Mouse (Mus musculus) c-Kit-positive CD71-positive TER-119-positive erythroid progenitor cells, embryonic 14.5 days (primary cell): Measurements from ENCODE around the gene 1600002K03Rik.
"Not testable (repeated sequence)": the region's sequence is repeated elsewhere in the genome, so short reads cannot be mapped to it uniquely, and the experiment has no call there.

ENCODE experiments used
- DNase-seq: peaks from one replicate; pipeline ENCODE4 v3.0.0-alpha.2; 2013; ENCODE audit warnings: low spot score

The 1600002K03Rik gene

GRCm38 (mm10) chr10:80187739-80188138 lies 15.0 kb downstream of the 1600002K03Rik start:
- DNase-seq = no peak

DNA sequence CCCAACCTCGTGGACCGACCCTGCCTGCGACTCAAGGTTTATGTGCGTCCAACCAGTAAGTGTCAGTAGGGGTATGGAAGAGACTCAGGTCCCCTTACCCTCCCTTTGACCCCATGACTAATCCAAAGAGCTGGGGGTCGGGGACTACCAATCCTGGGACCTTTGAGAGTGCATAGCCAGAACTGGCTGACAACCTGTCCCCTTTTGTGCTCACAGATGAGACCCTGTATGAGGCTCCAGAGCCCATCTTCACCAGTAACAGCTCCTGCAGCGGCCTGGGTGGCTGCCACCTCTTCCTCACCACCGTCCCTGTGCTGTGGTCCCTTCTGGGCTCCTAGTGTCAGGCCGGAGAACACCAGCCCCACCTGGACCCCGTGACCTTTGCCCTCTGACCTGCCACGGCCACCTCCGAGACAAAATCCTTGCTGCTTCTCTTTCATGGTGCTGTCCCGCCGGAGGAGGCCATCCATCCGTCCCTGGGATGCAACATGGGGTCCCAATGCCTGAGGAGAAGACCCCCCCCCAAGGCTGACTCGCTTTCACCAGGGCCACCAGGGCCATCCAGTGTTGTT lies 15.8 kb downstream of the 1600002K03Rik start:
- DNase-seq = no peak

- no peak for DNase-seq
Observed at GRCm38 (mm10) chr10:80189999-80190398, 17.3 kb downstream of the 1600002K03Rik start.

DNA sequence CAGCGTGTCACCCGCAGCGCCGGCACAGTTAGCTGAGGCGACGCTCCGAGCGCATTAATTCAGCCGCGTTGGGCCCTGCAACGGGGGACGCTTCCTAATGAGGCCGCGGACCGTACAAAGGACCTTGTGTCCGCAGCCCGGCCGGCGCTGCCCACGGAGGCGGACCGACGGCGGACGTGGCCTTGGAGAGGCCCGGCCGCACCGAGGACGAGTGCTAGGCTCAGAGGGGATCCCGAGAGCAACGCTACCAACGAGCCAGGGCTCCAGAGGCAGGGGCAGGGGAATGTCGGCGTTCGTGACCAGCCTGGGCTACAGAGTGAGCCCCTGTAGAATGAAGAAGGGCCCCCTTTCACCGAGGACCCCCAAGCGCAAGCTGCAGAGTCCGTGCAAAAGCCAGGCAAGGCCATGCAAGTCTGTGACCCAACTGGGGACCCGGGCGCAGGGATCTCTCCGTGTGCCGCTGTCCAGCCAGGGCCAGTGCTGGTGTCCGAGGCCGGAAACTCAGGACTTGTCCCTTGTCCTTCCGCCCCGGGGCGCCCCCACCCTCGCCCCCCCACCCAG lies 17.8 kb downstream of the 1600002K03Rik start:
- DNase-seq = no peak

GRCm38 (mm10) chr10:80193976-80194375 lies 21.2 kb downstream of the 1600002K03Rik start:
- DNase-seq = no peak

GRCm38 (mm10) chr10:80194441-80194840 lies 21.7 kb downstream of the 1600002K03Rik start:
- no peak for DNase-seq

DNA sequence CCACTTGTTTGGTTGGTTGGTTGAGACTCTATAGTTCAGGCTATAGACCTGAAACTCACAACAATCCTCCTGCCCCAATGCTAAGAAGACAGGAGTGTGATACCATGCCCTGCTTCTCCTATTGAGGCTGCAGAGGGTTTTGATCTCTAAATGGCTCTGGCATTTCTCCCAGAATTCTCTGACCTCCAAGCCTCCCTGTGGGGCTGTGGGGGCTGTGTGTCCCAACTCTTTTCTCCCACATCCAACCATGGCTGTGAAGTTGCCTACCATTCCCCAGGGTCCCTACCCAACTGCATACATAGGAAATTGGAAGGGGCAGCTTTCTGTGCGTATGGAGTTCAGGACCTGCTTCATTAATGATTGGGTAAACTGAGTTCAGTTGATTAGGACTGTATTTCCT lies 23.4 kb downstream of the 1600002K03Rik start:
- no peak for DNase-seq

- DNase-seq = no peak
Observed at GRCm38 (mm10) chr10:80196778-80197581, 24.2 kb downstream of the 1600002K03Rik start.

- DNase-seq = peak; percentile 72
Observed at GRCm38 (mm10) chr10:80199440-80200008, 26.8 kb downstream of the 1600002K03Rik start.

GRCm38 (mm10) chr10:80200485-80200884 lies 27.7 kb downstream of the 1600002K03Rik start:
- DNase-seq = no peak

DNA sequence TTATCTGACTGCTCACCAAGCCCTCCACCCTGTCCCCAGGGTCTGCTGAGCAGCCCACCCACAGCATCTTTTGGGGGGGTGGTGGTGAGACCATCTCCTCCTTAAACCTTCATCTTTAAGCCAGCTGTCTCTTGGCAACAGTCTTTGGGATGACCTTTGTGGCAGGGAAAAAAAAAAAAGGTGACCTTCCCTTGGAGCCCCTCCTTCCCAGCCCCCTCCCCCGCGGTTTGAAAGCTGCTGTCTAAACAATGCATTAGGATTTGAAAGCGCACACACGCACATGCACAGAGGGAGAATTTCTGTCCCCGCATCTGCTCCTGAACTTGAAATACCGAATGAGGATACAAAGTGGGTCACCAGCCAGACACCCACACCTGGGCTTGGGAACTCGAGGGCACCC lies 31.3 kb downstream of the 1600002K03Rik start:
- DNase-seq = no peak

GRCm38 (mm10) chr10:80207201-80207600 lies 34.5 kb downstream of the 1600002K03Rik start:
- no peak for DNase-seq

DNA sequence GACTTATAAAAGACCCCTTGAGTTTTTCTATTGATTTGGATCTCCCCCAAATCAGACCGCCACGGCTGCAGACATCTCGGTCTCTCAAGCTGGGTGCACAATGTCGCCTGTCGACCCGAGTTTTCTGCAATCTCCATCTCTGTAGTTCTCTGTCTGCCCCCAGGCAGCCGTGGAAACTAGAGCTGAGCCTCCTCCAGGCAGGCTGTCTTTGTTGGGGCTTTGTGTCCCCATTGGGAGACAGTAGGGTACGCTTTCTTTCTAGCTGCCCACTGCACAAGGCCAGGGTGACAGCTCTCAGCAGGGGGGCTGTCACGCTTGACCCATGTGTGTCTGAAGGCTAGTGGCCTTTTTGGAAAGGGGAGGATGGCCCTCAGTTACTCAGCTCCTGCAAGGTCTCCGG lies 34.9 kb downstream of the 1600002K03Rik start:
- no peak for DNase-seq

DNA sequence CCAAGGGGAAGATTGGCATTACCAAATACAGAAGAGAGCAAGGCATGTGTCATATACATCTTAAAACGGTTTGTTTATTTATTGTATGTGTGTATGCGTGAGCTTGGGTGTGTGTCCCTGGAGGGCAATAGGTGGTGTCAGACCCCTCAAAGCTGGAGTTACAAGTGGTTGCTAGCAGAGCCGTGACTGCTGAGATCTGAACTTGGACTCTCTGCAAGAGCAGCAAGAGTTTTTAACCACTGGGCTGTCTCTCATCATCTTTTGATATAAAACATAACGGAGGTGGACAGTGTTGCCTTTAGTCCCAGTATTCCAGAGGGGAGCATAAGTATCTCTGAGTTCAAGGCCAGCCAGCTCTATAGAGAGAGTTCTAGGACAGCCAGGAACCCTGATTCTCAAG lies 35.5 kb downstream of the 1600002K03Rik start:
- DNase-seq = no peak

GRCm38 (mm10) chr10:80208841-80209371 lies 36.2 kb downstream of the 1600002K03Rik start:
- DNase-seq = no peak

GRCm38 (mm10) chr10:80211547-80212103 lies 38.9 kb downstream of the 1600002K03Rik start:
- DNase-seq = not testable (repeated sequence)

GRCm38 (mm10) chr10:80215048-80215772 lies 42.5 kb downstream of the 1600002K03Rik start:
- DNase-seq = no peak

DNA sequence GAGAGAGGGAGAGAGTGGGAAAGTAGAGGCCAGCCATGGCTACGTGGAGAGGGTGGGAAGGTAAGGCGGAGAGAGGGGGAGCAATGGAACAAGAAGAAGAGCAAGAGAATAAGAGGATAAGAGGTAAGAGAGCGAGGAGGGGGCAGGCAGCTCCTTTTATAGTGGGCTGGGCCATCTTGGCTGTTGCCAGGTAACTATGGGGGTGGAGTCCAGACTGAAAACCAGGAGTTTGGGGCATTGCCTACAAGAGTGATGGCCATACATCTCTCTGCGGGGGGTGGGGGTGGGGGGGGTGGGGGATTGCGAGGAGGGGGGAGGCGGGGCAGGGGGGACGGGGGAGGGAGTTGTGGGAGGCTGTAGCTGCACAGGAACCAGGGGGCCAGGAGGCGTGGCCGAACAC lies 47.9 kb downstream of the 1600002K03Rik start:
- no peak for DNase-seq

DNA sequence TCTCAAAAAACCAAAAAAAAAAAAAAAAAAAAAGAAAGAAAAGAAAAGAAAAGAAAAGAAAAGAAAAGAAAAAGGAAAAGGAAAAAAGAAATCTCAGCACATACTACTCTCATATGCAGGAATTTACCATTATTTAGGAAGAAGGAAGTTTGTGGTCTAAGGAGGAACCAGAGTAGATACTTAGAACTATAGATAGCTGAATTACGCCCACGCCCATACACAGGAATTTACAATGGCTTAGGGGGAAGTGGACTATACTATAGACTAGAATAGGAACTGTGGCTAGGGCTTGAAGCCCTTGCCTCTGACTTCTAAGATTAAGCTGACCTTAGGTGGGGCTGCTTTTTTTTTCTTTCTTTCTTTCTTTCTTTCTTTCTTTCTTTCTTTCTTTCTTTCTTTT lies 50.4 kb downstream of the 1600002K03Rik start:
- not testable (repeated sequence) for DNase-seq
